Mouse (Mus musculus) erythroblast, embryonic 14.5 days (primary cell): Measurements from ENCODE around the gene Sdc1. TPM values are rescaled to one million over a fixed set of nuclear protein-coding genes. Genes with fewer than 3 reads are reported as not detected.

ENCODE experiments used
- H3K27me3 ChIP-seq: 2 replicates; pipeline ENCODE4 v1.6.1; 2012; ENCODE audit warnings: inconsistent platforms; ENCODE audit not compliant: control insufficient read depth
- H3K36me3 ChIP-seq: 2 replicates; pipeline ENCODE4 v1.6.1; 2012; ENCODE audit warnings: mild to moderate bottlenecking, inconsistent platforms; ENCODE audit not compliant: control insufficient read depth
- H3K4me1 ChIP-seq: 2 replicates; pipeline ENCODE4 v1.6.1; 2012; ENCODE audit warnings: inconsistent platforms; ENCODE audit not compliant: control insufficient read depth
- H3K4me3 ChIP-seq: replicated peaks from 2 replicates; pipeline ENCODE3; 2012; ENCODE audit warnings: moderate library complexity, mild to moderate bottlenecking, inconsistent platforms
- H3K9me3 ChIP-seq: 2 replicates; pipeline ENCODE4 v1.6.1; 2012; ENCODE audit warnings: low read length, inconsistent platforms, mixed read lengths; ENCODE audit not compliant: control insufficient read depth
- GATA1 ChIP-seq: IDR thresholded peaks from 2 replicates; pipeline ENCODE4 v1.6.1; 2012; ENCODE audit warnings: low read length, inconsistent platforms, mixed read lengths
- TAL1 ChIP-seq: IDR thresholded peaks from 3 replicates; pipeline ENCODE4 v1.6.1; 2012; ENCODE audit warnings: low read length, inconsistent platforms, mixed read lengths
- polyA plus RNA-seq: library from polyadenylated mRNA; stranded (reverse); fragments of >175 nt; gene quantifications from 2 replicates; pipeline ENCODE4 v1.2.3, GENCODE M21; 2012

The Sdc1 gene
- polyA plus RNA-seq, 1 experiment: 0.23 TPM

- H3K4me1 ChIP-seq: no peaks in the 10 kb centered on the region
- H3K36me3 ChIP-seq: no peaks in the 10 kb centered on the region
- no peak for TF ChIP-seq TAL1
- TF ChIP-seq GATA1: no peak
- H3K4me3 ChIP-seq: no peak overlapping the region
- H3K9me3 ChIP-seq: no peaks in the 10 kb centered on the region
- H3K27me3 ChIP-seq: peaks cover 22% of the 10 kb centered on the region
These were observed 60.0 kb downstream of the Sdc1 start for GRCm38 (mm10) chr12:8830967-8831635.

- Histone ChIP-seq H3K4me3 (no peak overlapping the region), H3K4me1 (no peaks in the 10 kb centered on the region), H3K9me3 (no peaks in the 10 kb centered on the region), H3K27me3 (peaks cover 22% of the 10 kb centered on the region), H3K36me3 (no peaks in the 10 kb centered on the region)
- no peak for TF ChIP-seq TAL1
- TF ChIP-seq GATA1: no peak
These were observed 60.6 kb downstream of the Sdc1 start for GRCm38 (mm10) chr12:8831710-8832109.

- Histone ChIP-seq H3K4me1 (peaks cover 43% of the 10 kb centered on the region), H3K36me3 (no peaks in the 10 kb centered on the region; the same call in 1 of the 2 replicates), H3K27me3 (peaks cover 18% of the 10 kb centered on the region), H3K9me3 (peaks cover 3% of the 10 kb centered on the region; the same call in 1 of the 2 replicates), H3K4me3 (peak overlapping the region; percentile 3)
- TF ChIP-seq TAL1 (peak; percentile 87), GATA1 (peak; percentile 74)
These were observed 69.7 kb downstream of the Sdc1 start for GRCm38 (mm10) chr12:8840782-8841325.

GRCm38 (mm10) chr12:8842725-8843124 lies 71.6 kb downstream of the Sdc1 start:
- peaks cover 31% of the 10 kb centered on the region for H3K27me3 ChIP-seq
- H3K36me3 ChIP-seq: no peaks in the 10 kb centered on the region; the same call in 1 of the 2 replicates
- peaks cover 43% of the 10 kb centered on the region for H3K4me1 ChIP-seq
- H3K9me3 ChIP-seq: peaks cover 3% of the 10 kb centered on the region; the same call in 1 of the 2 replicates
- no peak for TF ChIP-seq GATA1
- TF ChIP-seq TAL1: no peak
- H3K4me3 ChIP-seq: no peak overlapping the region

Other genes starting within 250 kb of the Sdc1 start
- not detected in 2 replicates for gene Slc7a15, start 172.3 kb upstream of the Sdc1 start, polyA plus RNA-seq
- gene Pum2, start 97.2 kb upstream of the Sdc1 start, polyA plus RNA-seq: 0.51 and 0.59 TPM in 2 replicates
- gene Laptm4a, start 150.3 kb downstream of the Sdc1 start, polyA plus RNA-seq: 0.72 and 1.2 TPM in 2 replicates
- gene Matn3, start 176.6 kb downstream of the Sdc1 start, polyA plus RNA-seq: not detected in 2 replicates
- gene Wdr35, start 202.6 kb downstream of the Sdc1 start, polyA plus RNA-seq: 0.01 TPM in 1 of 2 replicates, not detected in the other